Mouse (Mus musculus) forebrain, embryonic 10.5 days (tissue): Measurements from ENCODE around the gene U90926. TPM values are rescaled to one million over a fixed set of nuclear protein-coding genes. Genes with fewer than 3 reads are reported as not detected.

Experiments used
- polyA plus RNA-seq: library from polyadenylated mRNA; unstranded; fragments of >200 nt; fragmentation: Nextera tagmentation; extraction: Ambion mirVana; gene quantifications from 2 replicates; pipeline ENCODE4 v1.2.1, GENCODE M21; 2016

Gene U90926
- polyA plus RNA-seq, 1 experiment from 2014 or later, result not detected

Other genes starting within 250 kb of the U90926 start
- gene Odaph, start 227.9 kb downstream of the U90926 start, polyA plus RNA-seq, result not detected in 2 replicates
- 0.15 and 0.35 TPM in 2 replicates for gene Cdkl2, start 171.5 kb downstream of the U90926 start, polyA plus RNA-seq
- 278 and 287 TPM in 2 replicates for gene G3bp2, start 131.7 kb downstream of the U90926 start, polyA plus RNA-seq
- gene Uso1, start 77.5 kb downstream of the U90926 start, polyA plus RNA-seq, result 37.0 and 38.8 TPM in 2 replicates
- 0.23 TPM in 1 of 2 replicates, not detected in the other for gene Ppef2, start 40.9 kb upstream of the U90926 start, polyA plus RNA-seq
- 2.6 and 3.3 TPM in 2 replicates for gene Naaa, start 62.8 kb upstream of the U90926 start, polyA plus RNA-seq
- 59.4 and 63.0 TPM in 2 replicates for gene Sdad1, start 95.1 kb upstream of the U90926 start, polyA plus RNA-seq
- not detected in 2 replicates for gene Cxcl9, start 112.7 kb upstream of the U90926 start, polyA plus RNA-seq
- gene Art3, start 116.4 kb upstream of the U90926 start, polyA plus RNA-seq, result 0.48 and 1.2 TPM in 2 replicates
- gene Cxcl10, start 133.5 kb upstream of the U90926 start, polyA plus RNA-seq, result 0.33 TPM in 1 of 2 replicates, not detected in the other
- 75.1 and 75.8 TPM in 2 replicates for gene Nup54, start 219.8 kb upstream of the U90926 start, polyA plus RNA-seq